Mouse (Mus musculus): Measurements from ENCODE around the gene Gm8693.
"Not testable (repeated sequence)": the region's sequence is repeated elsewhere in the genome, so short reads cannot be mapped to it uniquely, and the experiment has no call there.

DNA sequence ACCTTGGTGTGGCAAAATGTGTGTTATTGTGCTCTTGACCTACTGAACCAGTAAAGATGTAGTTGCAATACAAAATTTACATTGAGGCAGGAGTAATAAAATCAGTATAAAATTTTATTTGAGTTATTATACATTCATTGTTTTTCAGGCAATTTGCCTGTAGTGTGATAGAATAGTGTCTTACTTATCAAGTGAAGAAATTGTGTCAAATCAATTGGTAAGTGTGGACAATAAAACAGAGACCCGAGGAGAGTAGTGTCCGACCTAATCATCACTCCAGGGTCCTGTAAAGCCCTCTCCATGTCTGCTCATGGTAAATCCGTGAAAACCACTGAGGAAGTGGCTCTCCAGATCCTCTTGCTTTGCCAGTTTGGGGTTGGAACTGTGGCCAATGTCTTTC lies 34.4 kb downstream of the Gm8693 start, which contains the start of gene Vmn1r155:
- TF ChIP-seq CTCF, EP300 (IDR thresholded peaks at IDR 0.05): not testable (repeated sequence)

Measured in lung, postnatal 0 days (tissue).